ENCODE assay signal across 8 mouse cellular contexts in genomic region chr3:104863786-104864650, GRCm38 (mm10). TPM values are rescaled to one million over a fixed set of nuclear protein-coding genes. Genes with fewer than 3 reads are reported as not detected.
DNase-seq lines count a peak whose midpoint lies in the region; ATAC-seq and TF ChIP-seq lines count a peak whose summit lies in the region.

Gene St7l (plus strand): TSS chr3:104864005.
Gene Capza1 (minus strand): TSS chr3:104864505.

- no peaks in the 10 kb centered on the region for H3K9me3 ChIP-seq in hindbrain, embryonic 13.5 days

- peak within 1 kb of the TSS; percentile 95 for H3K9ac ChIP-seq in hindbrain, embryonic 13.5 days

- peak within 1 kb of the TSS; percentile 93 for H3K4me3 ChIP-seq in hindbrain, embryonic 13.5 days

- H3K36me3 ChIP-seq in hindbrain, embryonic 13.5 days = peaks cover 4% of the 10 kb centered on the region; the same call in 1 of the 2 replicates

- CTCF ChIA-PET in Patski (lab: Charles Lee) = interaction anchor here (0.7 to 2.0 kb wide), 8 partner anchors 8 to 195 kb away, joined by 3 to 7 read pairs (median 4); partner anchors contain the start of gene Rhoc

- H3K4me2 ChIP-seq in hindbrain, embryonic 13.5 days = peak within 1 kb of the TSS; percentile 77

- H3K4me1 ChIP-seq in hindbrain, embryonic 13.5 days (replicated peaks) = peaks cover 45% of the 10 kb centered on the region

- peak within 1 kb of the TSS; percentile 98 for H3K27ac ChIP-seq in hindbrain, embryonic 13.5 days

- TF ChIP-seq CTCF in Patski (IDR thresholded peaks at IDR 0.05) = no peak

- peak; percentile 95 for ATAC-seq in Patski
- peak; percentile 97 for ATAC-seq in hindbrain, embryonic 13.5 days (ENCODE audit: low FRiP score)

- peak; percentile 68 for DNase-seq in Patski (ENCODE audit: low read depth, low spot score)
- DNase-seq in cerebellum, postnatal 10 days = peak; percentile 92 to 94
- DNase-seq in frontal cortex, postnatal 10 days (ENCODE audit: low spot score in 2 of 2) = peak; percentile 74 to 88
- peak; percentile 73 to 74 for DNase-seq in layer of hippocampus, postnatal 25 days (ENCODE audit: extremely low spot score in 1 of 2, low spot score in 1 of 2)
- DNase-seq in lung, postnatal 25 days (ENCODE audit: low spot score) = peak; percentile 92
- peak; percentile 84 for DNase-seq in retina, postnatal 7 days (ENCODE audit: low read depth, low spot score)
- DNase-seq in urinary bladder, postnatal 10 days (ENCODE audit: low spot score) = peak; percentile 65

- in situ Hi-C loops in Patski (cut with MboI; ENCODE audit: low pct_unique_long_range_greater_than_20kb) = loop anchor here (5.0 to 10.0 kb wide), 2 partner anchors 77 to 149 kb away; partner anchors contain the start of gene Rhoc

- POLR2A ChIA-PET in Patski (lab: Charles Lee) = interaction anchor here (0.6 to 3.0 kb wide), 12 partner anchors 10 to 195 kb away, joined by 3 to 19 read pairs (median 4); partner anchors contain the start of genes Mov10 and Rhoc

- under 1% methylated on average over 43 of the region's 43 CpGs for WGBS in hindbrain, embryonic 13.5 days

- no peaks in the 10 kb centered on the region for H3K27me3 ChIP-seq in Patski
- no peaks in the 10 kb centered on the region for H3K27me3 ChIP-seq in hindbrain, embryonic 13.5 days

RNA-seq across cellular contexts. Expression of gene St7l, which starts in this region (rescaled TPM):
- polyA plus RNA-seq in Patski (2021) = 42.6 TPM
- 41.3 and 41.9 TPM in 2 replicates for polyA plus RNA-seq in hindbrain, embryonic 13.5 days (2015; fragmentation: Nextera tagmentation; extraction: Ambion mirVana)
- 10 to 100 TPM; 36.1 to 43.6 TPM for total RNA-seq in layer of hippocampus, postnatal 25 days (2021)

RNA-seq across cellular contexts. Expression of gene Capza1, which starts in this region (rescaled TPM):
- 82.7 TPM for polyA plus RNA-seq in Patski (2021)
- 180 and 182 TPM in 2 replicates for polyA plus RNA-seq in hindbrain, embryonic 13.5 days (2015; fragmentation: Nextera tagmentation; extraction: Ambion mirVana)
- total RNA-seq in layer of hippocampus, postnatal 25 days (2021) = 10 to 100 TPM; 47.1 to 47.8 TPM

Comparison
In these comparisons a context has a peak if more than half of its experiments do, and no peak if none do; other contexts are left out.
1. Peak in every context shown above with its lines: DNase-seq, ATAC-seq, H3K4me3 ChIP-seq and H3K27ac ChIP-seq.